28 mouse cellular contexts compared by ENCODE assay signal in the genomic region with DNA sequence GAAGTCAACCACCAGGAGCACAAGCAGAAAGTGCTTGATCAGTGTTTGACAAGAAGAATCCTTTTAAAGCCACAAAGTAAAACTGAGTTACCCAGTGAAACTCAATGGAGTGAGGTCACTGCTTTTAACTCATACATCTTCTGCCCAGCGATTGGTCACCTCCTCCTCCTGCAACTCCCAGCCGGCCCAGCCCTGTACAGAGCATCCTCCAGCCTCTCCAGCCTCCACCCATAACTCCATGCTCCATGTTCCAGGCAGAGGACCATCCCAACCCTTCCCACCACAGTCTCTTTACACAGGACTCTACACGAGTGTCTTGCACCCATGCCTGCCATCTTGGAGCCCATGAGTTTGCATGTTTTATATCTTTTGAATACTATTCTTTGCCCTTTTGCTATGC. TPM values are rescaled to one million over a fixed set of nuclear protein-coding genes. Genes with fewer than 3 reads are reported as not detected.
"Had no signal": no experiment of that assay in that cellular context is flagged by ENCODE, and none has a peak within 500 bp of the region (broad histone marks: within the 10 kb centered on the region; RNA-seq: fewer than 3 reads in every experiment).

No protein-coding gene starts in this region.

- H3K27ac ChIP-seq: embryonic facial prominence, embryonic 10.5 days; embryonic facial prominence, embryonic 12.5 days; embryonic facial prominence, embryonic 13.5 days; embryonic facial prominence, embryonic 15.5 days; forebrain, embryonic 10.5 days; forebrain, embryonic 12.5 days; forebrain, embryonic 13.5 days; forebrain, embryonic 15.5 days; gastrocnemius, adult 2 months had no signal

- H3K4me2 ChIP-seq: embryonic facial prominence, embryonic 12.5 days; embryonic facial prominence, embryonic 13.5 days; embryonic facial prominence, embryonic 15.5 days; forebrain, embryonic 12.5 days; forebrain, embryonic 13.5 days; forebrain, embryonic 15.5 days had no signal

- ATAC-seq: forebrain, embryonic 13.5 days; forebrain, embryonic 14.5 days; forebrain, embryonic 15.5 days; forebrain, embryonic 16.5 days; forebrain, postnatal 0 days had no signal

- H3K9me3 ChIP-seq: embryonic facial prominence, embryonic 10.5 days; embryonic facial prominence, embryonic 12.5 days; embryonic facial prominence, embryonic 13.5 days; embryonic facial prominence, embryonic 15.5 days; forebrain, embryonic 10.5 days; forebrain, embryonic 12.5 days; forebrain, embryonic 13.5 days; forebrain, embryonic 15.5 days had no signal

- H3K4me1 ChIP-seq: embryonic facial prominence, embryonic 15.5 days had no signal

- H3K27me3 ChIP-seq: embryonic facial prominence, embryonic 12.5 days; embryonic facial prominence, embryonic 13.5 days; embryonic facial prominence, embryonic 15.5 days; forebrain, embryonic 13.5 days; forebrain, embryonic 15.5 days had no signal

- DNase-seq: cerebellum, adult 2 months; cerebellum, adult 8-10 months; cerebellum, adult 9-10 months; cerebellum, adult 9-11 months; cerebellum, postnatal 10 days; cerebellum, postnatal 14 days; cerebellum, postnatal 25 days; cerebellum, postnatal 36 days; embryo, embryonic 11 days; forebrain, postnatal 0 days; gastrocnemius, adult 2 months; gastrocnemius, postnatal 10 days; gastrocnemius, postnatal 14 days; gastrocnemius, postnatal 25 days; gastrocnemius, postnatal 36 days; heart, adult 11 months; heart, adult 18-20 months had no signal

- H3K9ac ChIP-seq: embryonic facial prominence, embryonic 12.5 days; embryonic facial prominence, embryonic 13.5 days; embryonic facial prominence, embryonic 15.5 days; forebrain, embryonic 12.5 days; forebrain, embryonic 13.5 days; forebrain, embryonic 15.5 days; forebrain, postnatal 0 days had no signal

- H3K36me3 ChIP-seq: embryonic facial prominence, embryonic 10.5 days; embryonic facial prominence, embryonic 12.5 days; embryonic facial prominence, embryonic 13.5 days; embryonic facial prominence, embryonic 15.5 days; forebrain, embryonic 10.5 days; forebrain, embryonic 12.5 days; forebrain, embryonic 15.5 days had no signal

- H3K4me3 ChIP-seq: embryonic facial prominence, embryonic 10.5 days; embryonic facial prominence, embryonic 12.5 days; embryonic facial prominence, embryonic 13.5 days; embryonic facial prominence, embryonic 15.5 days; erythroblast, embryonic 14.5 days; forebrain, embryonic 10.5 days; forebrain, embryonic 12.5 days; forebrain, embryonic 13.5 days; forebrain, embryonic 15.5 days; gastrocnemius, adult 2 months had no signal

RNA-seq across cellular contexts. Expression of gene Ttc30a1, which starts 32.9 kb away (rescaled TPM):
- polyA plus RNA-seq: erythroblast, embryonic 14.5 days had no signal

RNA-seq across cellular contexts. Expression of gene Ttc30a2, which starts 36.7 kb away (rescaled TPM):
- polyA plus RNA-seq: erythroblast, embryonic 14.5 days had no signal
